Mouse (Mus musculus): ENCODE results near the gene Mrps21.
"Not testable (repeated sequence)": the region's sequence is repeated elsewhere in the genome, so short reads cannot be mapped to it uniquely, and the experiment has no call there.

Mrps21 gene

DNA sequence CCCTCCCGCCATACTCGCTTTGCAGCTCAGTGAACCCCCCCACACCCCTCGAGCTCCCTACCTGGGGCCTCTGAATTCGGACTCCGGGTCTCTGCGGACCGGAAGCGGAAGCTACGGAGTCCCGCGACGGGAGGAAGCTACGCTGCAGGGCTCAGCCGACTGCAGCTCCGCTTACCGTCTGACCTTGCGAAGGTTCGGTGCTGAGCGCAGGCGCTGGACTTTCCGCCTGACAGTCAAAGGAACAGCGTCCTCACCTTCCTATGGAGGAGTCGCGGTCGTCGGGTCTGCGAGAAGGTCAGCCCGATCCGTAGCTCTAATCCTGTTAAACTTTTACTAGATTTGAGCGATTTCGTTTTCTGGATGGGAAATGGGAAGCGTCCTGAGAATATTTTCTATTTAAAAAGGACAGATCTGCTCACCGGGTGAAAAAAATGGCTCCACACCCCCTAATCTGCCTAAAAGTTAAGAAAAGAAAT is at the start of gene Mrps21:
Gene Mrps21, minus strand, starts transcription at position 128 of the 476 bp plus-strand sequence.
- peak; percentile 93 for DNase-seq (ENCODE audit: low read depth, low spot score)

DNA sequence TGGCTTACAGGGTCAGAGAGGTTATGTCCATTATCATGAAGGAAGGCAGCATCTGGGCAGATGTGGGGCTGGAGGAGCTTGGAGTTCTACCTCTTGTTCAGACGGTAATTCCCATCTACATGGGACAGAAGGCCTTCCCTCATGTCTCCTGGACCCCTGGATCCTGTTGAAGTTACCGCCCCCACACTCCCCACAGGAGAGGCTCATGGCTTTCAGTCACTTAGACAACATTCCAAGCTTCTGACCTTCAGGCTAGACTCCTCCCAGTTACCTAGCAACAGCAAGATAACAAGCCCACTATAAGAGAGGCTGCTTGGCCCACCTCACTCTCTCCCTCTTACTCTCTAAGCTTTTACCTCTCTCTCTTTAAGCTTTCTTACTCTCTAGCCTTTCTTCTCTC is 49.2 kb upstream of the Mrps21 start:
- DNase-seq (ENCODE audit: low read depth, low spot score) = not testable (repeated sequence)

DNA sequence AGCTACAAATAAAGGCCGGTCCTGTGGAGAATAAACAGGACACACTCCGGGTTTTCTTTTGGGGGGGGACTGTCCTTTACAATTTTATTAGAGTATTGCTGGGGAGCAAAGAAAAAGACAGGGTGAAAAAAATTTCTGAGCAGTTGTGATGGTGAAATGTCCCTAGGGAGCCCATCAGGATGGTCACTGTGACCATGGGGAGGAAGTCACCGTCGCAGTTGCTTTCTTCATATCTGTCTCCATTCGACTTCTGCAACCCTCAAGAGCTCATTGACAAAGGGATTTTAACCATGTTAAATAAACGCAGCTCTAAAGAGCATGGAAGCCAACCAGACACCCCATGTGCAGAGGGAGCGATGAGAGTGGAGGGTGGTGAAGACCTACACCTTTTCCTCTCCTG is 45.4 kb upstream of the Mrps21 start:
- no peak for DNase-seq (ENCODE audit: low read depth, low spot score)

DNA sequence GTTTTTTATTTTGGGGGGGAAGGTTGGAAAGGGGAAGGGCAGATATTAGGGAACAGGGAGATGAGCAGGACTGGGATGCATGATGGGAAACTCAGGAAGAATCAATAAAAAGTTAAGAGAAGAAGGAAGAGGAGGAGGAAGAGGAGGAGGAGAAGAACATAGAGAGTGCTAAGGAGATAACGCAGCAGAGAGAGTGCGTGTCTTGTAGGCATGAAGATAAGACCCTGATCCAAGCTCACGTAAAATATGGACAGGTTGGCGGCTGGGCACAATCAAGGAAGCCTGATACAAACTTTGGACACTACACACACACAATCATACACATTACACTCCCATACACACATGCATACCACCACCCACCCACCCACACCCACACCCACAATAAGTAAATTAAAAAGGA is 43.4 kb upstream of the Mrps21 start:
- no peak for DNase-seq (ENCODE audit: low read depth, low spot score)

DNA sequence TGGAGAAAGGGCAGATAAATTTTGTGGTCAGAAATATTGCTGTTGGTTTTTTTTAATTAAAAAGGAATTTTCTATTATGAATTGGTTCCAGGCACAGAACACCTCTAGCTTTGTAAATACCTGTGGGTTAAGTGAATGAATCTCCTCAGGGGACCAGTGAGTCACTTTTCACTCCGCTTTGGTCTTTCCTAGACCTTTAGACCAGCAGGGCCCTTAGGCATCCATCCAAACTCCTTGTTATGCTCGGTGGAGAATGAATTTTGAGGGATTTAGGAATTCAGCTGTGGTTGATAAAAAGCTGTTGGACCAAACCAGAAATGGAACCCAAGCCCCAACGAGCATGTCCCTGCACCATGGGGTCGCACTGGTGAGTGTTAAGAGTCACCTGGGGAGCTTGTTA is 36.3 kb upstream of the Mrps21 start:
- peak; percentile 75 for DNase-seq (ENCODE audit: low read depth, low spot score)

DNA sequence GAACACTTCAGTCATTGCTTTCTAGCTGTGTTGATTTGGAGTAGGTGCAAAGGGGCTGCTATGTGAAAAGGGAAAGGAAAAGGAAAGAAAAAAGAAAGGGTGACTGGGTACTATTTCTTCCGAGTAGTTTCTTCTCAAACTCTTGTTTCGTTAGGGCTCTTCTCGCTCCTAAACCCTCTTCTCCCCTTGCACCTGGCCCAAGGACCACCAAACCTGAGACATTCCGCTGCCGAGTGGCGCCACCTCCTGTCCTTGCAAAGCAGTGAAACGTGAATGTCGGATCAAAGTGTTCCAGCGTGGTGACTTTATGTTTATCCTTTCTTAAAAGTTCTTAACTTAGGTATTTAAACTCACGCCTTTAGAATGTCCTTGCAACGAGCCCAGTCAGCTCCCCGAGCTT is 35.5 kb upstream of the Mrps21 start:
- DNase-seq (ENCODE audit: low read depth, low spot score) = peak; percentile 54

DNA sequence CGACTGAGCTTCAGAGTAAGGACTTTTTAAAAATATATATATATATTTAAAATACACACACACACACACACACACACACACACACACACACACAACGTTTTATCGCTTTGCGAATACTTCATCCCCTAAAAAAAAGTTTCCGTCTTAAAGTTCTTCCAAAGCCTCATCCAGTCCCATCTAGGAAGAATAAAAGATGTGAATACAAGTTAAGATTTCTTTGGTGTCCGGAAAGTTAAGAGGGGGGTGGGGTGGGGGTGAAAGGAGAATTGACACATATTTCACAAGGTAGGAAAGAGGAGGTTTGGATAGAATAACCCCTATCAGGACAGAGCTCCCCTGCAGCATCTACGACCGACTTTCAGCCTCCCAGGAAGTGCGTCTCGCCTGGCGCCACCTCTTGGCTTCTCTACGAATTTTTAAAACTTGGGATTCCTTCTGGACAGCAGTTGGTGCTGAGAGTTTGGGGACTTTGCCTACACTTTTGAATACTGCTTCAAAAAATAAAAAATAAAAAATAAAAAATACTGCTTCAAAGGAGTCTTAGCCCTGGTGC is 34.7 kb upstream of the Mrps21 start:
- DNase-seq (ENCODE audit: low read depth, low spot score) = peak; percentile 86

DNA sequence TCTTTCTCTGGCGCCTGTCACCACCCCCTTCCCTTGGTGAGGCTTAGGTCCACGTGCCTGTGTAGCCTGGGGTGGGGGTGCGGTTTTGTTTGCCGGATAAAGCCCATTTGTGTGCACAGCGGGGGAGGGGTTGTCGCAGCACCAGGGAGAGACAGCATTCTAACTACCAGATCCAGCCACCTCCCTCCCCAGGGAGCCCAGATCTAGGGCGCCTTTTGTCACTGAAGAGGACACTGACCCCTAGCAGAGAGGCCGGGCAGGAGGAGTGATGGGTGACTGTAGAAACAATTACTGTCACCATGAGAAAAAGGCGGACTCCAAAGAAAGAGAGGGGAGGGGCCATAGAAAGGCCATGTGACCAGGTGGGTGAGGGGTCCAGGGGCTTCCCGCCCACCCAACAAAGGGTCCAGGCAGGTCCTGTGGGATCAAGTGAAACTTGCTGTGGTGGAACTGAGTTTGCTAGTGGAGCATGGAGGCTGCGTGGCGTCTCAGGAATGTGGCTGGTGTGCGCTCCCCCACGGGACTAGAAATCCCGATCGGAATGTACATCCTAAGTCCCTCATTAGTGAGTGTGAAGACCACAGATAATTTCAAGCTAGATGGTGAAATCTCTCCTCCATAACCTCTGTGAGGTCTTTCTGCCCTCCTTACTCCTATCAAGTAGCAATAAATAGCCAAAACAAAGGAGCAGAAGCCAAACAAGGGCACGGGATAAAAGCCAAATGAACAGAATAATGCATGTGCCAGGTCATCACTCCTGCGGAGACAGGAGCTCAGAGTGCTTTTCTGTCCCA is 34.0 kb upstream of the Mrps21 start:
- peak; percentile 51 for DNase-seq (ENCODE audit: low read depth, low spot score)

DNA sequence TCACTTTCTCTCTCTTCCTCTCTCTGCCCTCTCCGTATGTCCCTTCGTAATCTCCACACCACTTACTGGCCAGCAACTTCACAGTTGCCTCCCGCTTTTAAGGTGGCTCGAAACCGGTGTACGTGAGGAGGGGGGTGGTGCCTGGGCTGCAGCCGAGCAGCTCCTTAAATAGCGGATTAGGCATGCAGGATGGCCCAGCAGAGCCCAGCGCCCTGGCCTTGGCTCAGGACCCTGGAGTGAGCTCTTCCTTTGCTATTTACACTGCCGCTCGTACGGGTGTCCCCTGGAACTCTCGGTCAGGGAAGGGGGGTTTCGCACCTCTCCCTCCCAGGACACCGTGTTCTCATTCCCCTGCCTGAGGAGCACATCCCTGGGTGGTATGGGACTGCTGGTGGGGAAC is 33.2 kb upstream of the Mrps21 start, which contains the start of gene Car14:
Gene Car14, minus strand, starts transcription at position 124 of the 400 bp plus-strand sequence.
- no peak for DNase-seq (ENCODE audit: low read depth, low spot score)

DNA sequence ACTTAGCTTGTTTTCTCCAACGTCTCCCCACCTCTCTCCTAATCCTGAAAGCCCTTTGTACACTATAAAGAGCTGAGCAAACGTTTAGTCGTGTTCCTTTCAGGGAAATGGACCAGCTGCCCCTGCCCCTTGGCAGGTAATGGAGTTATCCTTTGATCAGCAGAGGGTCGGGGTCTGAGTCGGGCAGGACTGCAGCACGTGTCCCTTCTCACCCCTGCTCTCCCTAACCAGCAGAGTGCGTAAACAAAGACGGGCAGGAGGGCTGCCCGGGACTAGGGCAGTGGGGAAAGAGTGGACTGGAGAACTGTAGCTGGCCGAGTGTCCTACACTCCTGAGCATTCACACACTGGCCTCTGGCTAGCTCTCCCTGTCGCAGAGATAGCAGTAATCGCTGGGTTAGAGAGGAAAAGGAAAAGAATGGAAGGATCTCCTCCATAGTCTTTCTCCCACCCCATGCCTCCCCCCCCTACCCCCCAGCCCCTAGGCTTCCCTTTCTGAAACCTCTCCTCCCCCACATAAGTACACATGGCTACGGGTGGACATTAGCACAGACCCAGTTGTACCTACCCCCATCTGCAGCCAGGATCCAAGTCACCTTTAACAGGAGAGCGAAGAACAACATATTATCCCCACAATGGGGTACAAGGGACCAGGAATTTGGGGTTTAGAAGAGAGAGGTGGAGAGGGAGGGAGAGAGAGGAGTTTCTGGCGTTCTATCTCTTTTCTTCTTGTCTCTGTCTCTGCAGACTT is 32.6 kb upstream of the Mrps21 start:
- no peak for DNase-seq (ENCODE audit: low read depth, low spot score)

DNA sequence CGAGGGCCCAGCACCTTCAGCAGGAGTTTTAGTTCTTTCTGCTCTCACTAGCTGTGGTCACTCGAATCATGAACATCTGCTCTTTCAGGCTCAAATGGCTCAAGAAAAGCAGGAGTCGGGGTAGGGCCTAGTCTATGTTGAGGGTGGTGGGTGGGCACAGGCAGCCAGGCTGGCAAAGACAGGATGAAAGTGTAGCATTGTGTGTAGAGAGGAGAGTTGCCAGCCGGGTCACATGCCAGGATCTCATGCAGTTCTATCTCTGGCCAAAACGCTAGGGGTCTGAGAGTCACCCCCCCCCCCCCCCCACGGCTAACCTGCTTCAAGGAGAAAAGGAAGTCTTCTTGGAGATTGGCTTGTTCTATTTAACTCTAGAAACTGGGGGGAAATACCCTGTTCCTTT is 31.3 kb upstream of the Mrps21 start:
- no peak for DNase-seq (ENCODE audit: low read depth, low spot score)

DNA sequence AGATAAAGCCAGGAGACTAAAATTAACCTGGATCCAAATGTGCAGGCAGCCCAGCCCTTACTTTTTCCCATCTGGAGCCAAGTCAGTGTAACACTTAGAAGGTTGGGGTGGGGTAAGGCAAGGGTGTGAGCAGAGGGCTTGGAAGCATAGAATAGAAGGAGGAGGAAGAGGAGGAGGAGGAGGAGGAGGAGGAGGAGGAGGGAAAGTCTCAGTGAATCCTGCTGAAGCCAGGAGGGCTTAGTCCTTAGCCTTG is 31.0 kb upstream of the Mrps21 start:
- DNase-seq (ENCODE audit: low read depth, low spot score) = no peak

DNA sequence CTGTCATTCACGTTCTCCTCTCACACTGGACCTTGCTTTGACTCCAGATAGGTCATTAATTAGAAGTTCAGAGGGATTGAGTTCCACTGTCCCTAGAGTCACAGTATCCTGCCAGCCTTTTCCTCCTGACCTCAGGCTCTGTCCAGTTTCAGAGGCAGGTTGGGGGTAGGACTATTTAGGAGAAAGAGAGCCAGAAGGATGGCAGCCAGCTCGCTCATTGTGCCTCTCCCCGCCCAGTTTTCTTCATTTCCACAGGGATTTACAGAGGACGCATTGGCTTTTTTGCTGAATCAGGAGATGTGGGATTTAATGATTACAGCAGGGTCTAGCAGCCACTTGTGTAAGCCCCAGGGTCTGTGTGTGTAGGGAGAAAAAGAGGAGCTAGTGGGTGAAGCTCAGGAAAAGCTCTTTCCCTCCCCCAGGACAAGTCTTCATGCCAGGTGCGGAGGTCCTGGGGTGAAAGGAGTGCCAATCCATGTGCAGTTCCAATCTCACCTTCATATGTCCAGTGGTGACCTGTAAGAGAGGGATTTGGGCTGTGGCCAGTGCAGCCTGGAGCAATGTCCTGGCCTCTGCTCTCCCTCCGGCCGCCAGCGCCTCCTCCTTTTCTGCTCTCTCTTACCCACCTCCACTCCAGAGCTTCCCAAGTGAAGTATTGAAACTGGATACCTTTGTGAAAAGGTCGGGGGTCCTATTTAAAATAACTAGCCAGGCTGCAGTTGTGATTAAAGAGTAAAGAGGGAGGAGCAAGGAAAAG is 30.5 kb upstream of the Mrps21 start:
- no peak for DNase-seq (ENCODE audit: low read depth, low spot score)

DNA sequence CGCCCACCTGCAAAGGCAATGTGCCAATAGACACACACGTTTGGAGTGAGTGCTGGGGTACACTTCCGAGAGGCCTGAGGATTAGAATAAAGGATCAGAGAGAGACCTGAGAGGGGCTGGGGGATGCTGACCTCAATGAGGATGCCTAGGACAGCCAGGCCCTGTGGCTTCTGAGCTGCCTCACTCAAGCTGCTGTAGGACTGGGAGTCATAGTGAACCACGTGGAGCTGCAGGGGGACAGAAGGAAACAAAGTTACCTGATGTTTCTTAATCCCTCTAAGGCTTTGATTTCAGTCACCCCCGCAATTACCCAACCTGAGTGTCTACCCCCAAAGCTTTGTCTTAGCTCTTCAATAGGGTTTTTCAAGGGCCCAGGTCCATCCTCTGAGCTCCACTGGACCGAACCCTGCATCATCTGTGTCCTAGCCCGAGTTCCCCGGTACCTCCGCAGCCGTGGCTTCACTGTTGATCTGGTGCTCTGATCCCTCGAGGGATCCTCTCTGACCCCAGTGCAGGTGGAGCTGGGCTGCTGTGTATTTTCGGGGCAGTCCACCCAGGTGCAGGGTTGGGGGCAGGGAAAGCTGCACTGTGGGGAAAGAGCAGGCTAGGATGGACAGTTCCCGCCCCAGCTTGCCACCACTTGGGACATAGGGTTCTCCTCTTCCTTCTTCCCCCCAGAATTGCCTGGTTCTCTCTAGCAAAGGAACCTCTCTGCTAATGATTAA is 28.6 kb upstream of the Mrps21 start:
- no peak for DNase-seq (ENCODE audit: low read depth, low spot score)

DNA sequence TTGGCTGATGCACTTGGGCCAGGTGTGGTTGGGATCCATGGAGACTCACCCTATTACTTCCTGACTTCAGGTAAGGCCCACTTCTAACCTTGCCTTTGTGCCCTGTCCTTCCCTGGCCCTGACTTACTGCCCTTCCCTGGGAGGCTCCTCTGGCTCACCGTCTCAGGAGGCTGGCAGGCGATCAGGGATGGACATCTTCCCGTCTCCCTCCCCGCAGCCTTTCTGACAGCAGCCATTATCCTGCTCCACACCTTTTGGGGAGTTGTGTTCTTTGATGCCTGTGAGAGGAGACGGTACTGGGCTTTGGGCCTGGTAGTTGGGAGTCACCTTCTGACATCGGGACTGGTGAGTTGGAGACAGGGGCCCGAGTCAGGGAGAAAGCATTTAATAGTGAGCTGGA is 24.2 kb upstream of the Mrps21 start:
- not testable (repeated sequence) for DNase-seq (ENCODE audit: low read depth, low spot score)

DNA sequence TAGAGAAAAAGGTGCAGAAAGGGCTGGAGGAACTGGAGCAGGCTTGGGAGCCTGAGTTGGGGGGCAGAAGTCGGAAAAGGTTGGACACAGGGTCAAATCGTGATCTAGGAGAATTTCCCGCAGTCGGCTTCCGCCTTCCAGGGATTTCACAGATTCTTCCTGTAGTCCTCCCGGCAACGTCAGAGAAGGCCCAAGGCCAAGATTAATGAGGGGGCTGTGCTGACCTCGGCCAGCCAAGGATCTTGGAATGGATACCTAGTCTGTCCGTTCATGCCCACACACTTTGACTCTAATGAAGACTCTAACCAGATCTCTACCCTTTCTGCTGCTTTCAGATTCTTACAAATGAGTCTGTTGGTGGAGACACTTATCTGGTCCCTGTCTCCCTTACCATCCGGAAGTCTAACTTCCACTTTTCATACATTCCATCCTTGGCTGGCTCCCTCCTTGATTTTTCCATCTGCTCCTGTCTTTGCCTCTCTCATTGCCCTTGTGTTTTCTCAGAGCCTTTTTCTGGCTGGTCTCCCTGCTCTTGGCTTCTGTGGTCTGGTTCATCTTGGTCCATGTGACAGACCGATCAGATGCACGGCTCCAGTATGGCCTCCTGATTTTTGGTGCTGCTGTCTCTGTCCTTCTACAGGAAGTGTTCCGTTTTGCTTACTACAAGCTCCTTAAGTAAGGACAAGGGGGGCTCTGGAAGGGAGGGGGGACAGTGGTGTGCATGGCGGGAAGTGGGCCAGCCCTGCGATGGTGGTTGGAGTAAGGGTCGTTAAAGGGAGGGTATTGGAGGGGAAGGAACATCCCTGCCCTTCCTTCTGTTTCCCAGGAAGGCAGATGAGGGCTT is 23.2 kb upstream of the Mrps21 start:
- DNase-seq (ENCODE audit: low read depth, low spot score) = peak; percentile 75

DNA sequence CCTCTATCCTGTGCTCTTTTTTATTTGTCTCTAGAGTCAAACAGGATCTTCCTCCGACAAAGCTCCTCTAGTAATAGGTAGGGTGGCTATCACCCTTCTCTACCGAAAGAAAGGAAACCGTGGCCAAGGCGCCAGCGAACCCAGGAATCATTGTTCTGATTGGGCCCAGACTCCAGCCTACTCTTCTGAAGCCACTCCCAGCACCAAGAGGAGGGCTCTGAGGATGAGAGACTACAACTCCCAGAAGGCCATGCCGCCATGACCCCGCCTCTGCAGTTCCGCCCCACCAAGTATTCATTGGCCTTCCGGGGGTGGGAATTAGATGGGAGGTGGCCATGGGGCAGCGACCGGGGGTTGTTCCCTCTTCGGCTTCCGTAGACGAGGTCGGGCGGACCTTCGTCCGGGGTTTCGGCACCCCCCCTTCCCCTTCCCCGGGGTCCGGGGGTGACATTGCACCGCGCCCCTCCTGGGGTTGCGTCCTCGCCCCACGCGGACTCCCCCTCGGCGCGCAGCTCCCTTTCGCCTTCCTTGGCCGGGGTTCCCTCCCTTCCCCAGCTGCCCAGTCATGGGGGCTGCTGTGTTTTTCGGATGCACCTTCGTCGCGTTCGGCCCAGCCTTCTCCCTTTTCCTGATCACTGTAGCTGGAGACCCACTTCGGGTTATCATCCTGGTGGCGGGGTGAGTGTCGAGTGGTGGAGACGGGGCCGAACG is 22.4 kb upstream of the Mrps21 start, which contains the start of gene Aph1a:
Gene Aph1a, plus strand, starts transcription at position 364 of the 711 bp plus-strand sequence.
- DNase-seq (ENCODE audit: low read depth, low spot score) = peak; percentile 99

DNA sequence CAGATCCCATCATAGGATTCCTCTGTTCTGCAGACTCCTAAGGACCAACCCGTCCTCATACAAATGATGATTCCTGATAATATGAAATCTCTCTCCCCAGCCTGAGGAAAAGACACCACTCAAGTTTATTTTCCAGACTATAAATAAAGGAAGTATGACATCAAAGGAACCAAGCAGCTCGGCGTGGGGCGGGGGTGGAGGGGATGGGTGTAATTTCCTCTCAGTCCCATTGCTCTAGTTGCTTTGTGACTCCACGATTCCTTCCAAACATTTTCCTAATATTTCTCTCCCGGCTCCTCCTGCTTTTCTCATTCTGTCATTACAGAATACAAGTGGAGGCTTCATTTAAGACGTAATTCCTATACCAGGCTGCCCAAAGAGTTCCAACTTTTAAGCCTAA is 21.8 kb upstream of the Mrps21 start:
- DNase-seq (ENCODE audit: low read depth, low spot score) = no peak
